Mouse (Mus musculus) monocyte, adult 5-6 weeks (primary cell): ENCODE measurements around the gene Cald1. TPM values are rescaled to one million over a fixed set of nuclear protein-coding genes. Genes with fewer than 3 reads are reported as not detected.

Experiments
- ATAC-seq: fragments of 153-309, 156-312 bp; replicated peaks from 2 replicates; pipeline ENCODE4 v1.8.0; 2017; ENCODE audit warnings: mild to moderate bottlenecking; ENCODE audit not compliant: low TSS enrichment, insufficient number of reproducible peaks, severe bottlenecking, poor library complexity, low FRiP score
- total RNA-seq: library from RNA; stranded (forward); fragments of 200-1000, 200-491, 200-594 nt; gene quantifications from 3 replicates; pipeline ENCODE4 v1.2.3, GENCODE M21; 2017

Cald1 gene
- 1.8 to 27.7 TPM (median 4.9 TPM) in 3 replicates for total RNA-seq

GRCm38 (mm10) chr6:34598121-34599065 lies at the start of gene Cald1:
Cald1 (plus strand) TSS chr6:34598500.
- no peak for ATAC-seq

DNA sequence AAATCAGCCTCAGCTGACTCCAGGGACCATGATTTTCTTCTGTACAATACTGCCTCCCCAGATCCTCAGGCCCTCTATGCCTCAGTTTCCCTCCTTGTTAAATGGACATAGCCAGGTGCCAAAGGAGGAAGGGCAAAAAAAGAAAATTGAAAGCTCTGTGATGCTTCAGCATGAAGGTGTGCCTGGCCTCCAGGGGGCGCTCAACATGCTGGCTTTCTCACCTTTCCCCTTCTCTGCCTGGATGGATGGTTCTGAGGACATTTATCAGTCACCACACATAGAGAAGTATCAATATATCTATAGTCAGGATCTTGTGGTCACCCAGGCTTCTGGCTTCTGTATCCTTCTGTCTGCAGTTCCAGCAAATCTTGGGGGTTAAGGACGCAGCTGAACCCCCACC lies 49.3 kb upstream of the Cald1 start:
- ATAC-seq: no peak

- no peak for ATAC-seq
Measured at GRCm38 (mm10) chr6:34552489-34553157, 45.7 kb upstream of the Cald1 start.

DNA sequence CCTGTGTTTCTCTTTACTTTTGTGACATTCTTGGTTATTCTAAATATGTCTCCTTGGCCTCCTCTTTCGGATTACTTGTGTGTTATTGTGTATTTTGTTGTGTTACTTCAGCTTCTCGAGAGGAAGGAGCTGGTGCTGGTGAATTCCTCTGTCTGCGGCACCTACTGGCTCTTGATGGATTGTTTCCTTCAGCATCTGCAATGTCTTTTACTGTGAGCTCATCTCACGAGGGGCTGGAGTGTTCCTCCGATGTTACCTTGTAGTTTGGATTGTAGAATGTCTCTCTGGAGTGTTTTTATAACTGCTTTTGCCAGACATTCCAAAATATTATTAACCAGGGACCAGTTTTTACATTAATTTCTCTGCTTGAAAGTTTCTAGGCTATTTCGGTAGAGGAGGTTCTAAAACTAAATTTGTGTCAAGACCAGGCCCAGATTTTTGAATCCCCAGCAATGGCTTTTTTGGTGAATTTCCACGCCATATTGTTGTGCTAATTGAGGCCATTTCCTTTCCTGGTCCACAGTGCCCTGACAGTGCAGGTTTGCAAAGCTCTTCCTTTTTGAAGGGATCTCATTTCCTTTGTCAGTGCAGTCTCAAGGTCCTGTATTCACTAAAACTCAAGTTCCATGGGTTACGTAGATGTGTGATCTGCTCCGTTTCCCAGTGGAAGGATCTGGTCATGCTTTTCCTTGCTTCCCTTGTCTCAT lies 43.9 kb upstream of the Cald1 start:
- ATAC-seq: no peak

- ATAC-seq: no peak
Measured at GRCm38 (mm10) chr6:34559521-34559920, 38.8 kb upstream of the Cald1 start.

DNA sequence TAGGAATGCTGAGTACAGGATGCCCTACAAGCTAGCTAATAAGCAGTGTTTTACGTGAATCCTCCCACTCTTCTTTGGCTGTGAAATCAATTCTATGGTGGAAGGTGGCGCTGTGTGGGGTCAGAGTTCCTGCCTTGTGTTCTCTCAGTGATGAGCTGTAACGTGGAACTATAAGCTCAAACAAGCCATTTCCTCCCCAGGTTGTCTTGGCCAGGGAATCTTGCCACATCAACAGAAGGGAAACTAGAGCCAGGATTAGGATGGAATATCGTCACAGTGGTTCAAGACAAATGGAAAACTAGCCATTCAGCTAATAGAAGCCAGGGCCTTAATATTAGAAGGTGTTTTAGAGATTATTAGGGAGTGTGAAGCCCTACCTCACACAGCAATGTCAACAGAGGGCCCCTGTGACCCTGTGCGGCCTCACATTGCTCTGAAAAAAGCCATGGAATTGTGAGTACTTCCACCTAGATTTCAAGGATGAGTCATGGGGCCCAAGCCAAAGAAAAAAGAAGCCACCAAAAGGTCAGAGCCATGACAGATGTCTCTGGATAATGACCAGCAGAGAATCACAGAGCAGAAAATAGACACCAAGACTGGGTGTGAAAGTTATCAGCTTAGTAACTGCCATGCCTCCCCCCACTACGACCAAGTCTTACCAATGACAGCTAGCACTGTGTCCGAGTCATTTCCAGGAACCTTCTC lies 33.0 kb upstream of the Cald1 start:
- no peak for ATAC-seq

DNA sequence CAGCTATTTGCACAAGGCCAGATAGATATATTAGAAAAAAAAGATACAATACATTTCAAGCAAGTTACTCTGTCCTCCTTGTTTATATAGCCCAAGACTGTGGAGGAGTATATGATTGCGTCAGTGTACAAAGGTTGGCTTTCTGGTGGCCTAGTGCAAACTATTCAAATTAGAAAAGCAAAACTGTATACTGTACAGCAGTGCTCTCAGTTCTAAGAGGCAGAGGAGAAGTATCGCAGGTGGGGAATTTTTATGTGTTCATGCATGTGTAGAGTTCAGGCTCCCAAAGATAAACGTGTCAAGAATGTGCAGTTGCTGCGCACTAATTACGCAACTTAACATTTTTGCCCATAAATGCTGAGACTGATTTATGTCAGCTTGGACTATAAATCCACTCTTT lies 31.0 kb upstream of the Cald1 start:
- no peak for ATAC-seq

- ATAC-seq: no peak
Measured at GRCm38 (mm10) chr6:34579504-34580068, 18.7 kb upstream of the Cald1 start.

GRCm38 (mm10) chr6:34583365-34583764 lies 14.9 kb upstream of the Cald1 start:
- ATAC-seq: no peak

DNA sequence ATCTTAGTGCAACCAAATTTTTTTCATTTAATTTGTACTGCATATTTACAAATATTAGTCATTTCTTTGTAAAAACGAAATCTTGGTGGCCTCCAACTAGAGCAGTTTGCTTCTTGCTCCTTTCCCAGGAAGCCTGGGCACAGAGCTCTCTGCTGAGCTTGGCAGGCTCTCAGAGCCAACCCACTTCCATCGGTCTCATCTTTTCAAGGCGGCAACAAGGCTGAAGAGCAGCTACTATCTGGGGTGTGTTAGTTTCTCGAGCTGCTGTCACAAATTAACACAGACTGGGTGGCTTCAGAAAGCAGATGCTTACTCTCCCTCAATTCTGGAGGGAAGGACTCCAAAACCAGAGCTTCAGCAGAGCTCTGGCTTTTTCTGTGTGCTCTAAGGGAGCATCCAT lies 10.2 kb upstream of the Cald1 start:
- ATAC-seq: no peak

- ATAC-seq: no peak
Measured at GRCm38 (mm10) chr6:34590716-34591115, 7.6 kb upstream of the Cald1 start.

- ATAC-seq: no peak
Measured at GRCm38 (mm10) chr6:34593353-34593752, 4.9 kb upstream of the Cald1 start.

DNA sequence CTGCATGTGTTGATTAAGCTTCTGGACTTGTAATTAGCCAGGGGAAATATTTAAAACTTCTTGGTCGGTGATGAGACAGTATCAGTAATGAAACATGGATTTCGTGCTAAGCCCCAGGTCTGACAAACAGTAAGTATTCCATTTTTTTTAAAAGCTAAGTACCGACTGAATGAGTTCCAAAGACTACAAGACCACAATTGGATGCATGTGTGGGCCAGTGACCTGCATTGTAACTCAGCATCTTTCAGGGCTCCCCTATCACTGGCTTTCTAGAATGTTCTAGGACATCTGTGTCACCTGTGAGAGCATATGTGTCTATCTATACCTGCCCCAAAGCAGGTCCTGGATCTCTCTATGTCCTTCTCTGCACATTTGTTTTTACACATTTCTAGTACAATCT lies 984 bp upstream of the Cald1 start:
- ATAC-seq: no peak

- ATAC-seq: no peak
Measured at GRCm38 (mm10) chr6:34599171-34599570, 871 bp downstream of the Cald1 start.

GRCm38 (mm10) chr6:34599631-34600111 lies 1.4 kb downstream of the Cald1 start:
- ATAC-seq: no peak

- ATAC-seq: no peak
Measured at GRCm38 (mm10) chr6:34600850-34601249, 2.5 kb downstream of the Cald1 start.

- ATAC-seq: no peak
Measured at GRCm38 (mm10) chr6:34602091-34602490, 3.8 kb downstream of the Cald1 start.

- no peak for ATAC-seq
Measured at GRCm38 (mm10) chr6:34606407-34606806, 8.1 kb downstream of the Cald1 start.
